Mouse (Mus musculus) neutrophil, adult 5-6 weeks (primary cell): ENCODE results near the gene Actbl2. TPM values are rescaled to one million over a fixed set of nuclear protein-coding genes. Genes with fewer than 3 reads are reported as not detected.

Experiments used
- ATAC-seq: fragments of 151-379, 151-347 bp; 2 replicates; pipeline ENCODE4 v1.8.0; 2017; ENCODE audit warnings: mild to moderate bottlenecking, moderate TSS enrichment; ENCODE audit not compliant: insufficient number of reproducible peaks, poor library complexity, low FRiP score, severe bottlenecking; ENCODE audit errors: extremely low read depth
- total RNA-seq: library from RNA; stranded (forward); fragments of 200-1000 nt; gene quantifications from 2 replicates; pipeline ENCODE4 v1.2.3, GENCODE M21; 2017

Gene Actbl2
- total RNA-seq = not detected in 2 replicates

DNA sequence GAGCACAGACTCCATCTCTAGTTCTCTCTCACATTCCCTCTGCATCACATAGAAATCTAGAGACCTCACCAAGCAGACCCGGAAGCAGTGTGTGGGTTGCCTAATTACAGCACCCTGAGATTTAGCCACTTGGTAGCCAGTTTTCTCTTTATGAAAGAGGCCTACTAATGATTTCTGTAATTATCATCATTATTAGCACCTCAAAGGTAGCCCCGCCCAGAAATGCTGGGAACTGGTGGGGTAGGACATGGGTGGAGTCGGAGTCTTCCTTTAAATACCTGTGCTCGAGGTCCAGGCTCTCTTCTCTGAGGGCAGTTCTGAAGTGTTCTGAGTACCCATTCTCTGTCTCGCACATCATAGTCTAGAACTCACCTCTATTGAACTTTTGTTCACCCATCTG is at the start of gene Actbl2:
Gene Actbl2, plus strand, starts transcription at position 301 of the 400 bp plus-strand sequence.
- ATAC-seq = no peak

DNA sequence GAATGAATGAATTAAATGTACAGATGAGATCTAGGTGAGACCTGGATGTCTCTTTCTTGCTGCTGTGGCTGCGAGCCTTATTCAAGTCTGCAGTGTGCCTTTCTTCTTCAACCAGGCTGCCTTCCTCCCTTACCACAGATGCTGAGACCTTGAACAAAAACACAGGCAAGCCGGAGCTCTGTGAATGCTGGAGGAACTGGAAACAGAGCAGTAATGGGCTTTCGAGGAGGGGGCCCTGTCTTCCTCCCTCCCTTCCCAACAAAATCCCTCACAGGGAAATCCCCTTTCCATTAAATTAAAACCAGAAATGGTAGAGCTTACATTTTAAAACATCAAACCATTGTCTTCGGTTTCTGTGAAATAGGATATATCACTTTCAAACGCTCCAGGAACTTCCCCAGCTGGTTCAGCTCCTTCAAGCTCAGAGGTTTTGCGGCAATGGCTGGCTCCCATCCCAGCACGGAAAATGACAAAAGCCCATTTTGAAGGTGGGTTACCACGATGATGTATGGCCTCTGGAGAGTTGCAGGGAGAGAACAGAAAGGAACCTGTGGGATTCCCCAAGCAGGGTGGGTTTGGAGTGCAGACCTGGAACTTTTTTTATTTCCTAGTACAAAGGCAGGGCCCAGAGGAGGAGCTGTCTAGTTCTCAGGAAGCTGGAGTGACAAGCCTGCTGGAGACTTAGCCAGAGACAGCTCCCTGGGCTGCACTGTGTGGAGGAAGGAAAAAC is 44.0 kb upstream of the Actbl2 start:
- no peak for ATAC-seq

DNA sequence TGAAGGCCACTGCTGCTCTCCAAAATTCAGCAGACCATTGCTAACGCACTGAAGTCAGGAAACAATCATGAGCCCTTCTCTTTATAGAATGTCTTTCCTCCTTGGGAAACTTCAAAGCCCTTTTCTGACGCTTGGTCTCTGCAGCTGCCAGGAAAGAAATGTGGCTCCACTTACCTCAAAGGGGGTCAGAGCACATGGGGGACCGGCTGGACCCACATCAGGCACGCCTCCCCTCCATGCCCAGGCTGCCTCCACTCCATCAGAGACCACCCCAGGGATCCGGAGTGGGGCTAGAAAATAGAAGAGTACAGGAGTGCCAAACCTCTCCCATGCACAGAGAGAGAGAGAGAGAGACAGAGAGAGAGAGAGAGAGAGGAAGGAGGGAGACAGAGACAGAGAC is 26.0 kb upstream of the Actbl2 start:
- ATAC-seq = no peak

DNA sequence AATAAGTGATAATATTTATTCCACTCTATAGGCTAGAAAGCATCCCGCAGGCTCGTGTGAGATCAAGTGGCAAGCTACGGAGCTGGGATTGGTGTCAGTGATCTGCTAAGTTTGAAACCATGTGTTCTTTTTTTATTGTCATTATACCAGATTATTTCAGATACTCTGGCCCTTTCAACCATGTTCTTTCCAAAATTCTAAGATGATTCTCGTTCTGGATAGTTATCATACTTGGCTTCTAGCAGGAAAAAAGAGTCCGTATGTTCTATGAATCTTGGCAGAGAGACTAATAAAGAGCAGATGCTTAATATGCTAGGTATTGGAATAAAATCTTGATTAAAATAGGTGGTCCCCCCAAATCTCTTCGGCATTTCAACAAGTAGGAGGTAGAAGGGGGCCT is 25.3 kb upstream of the Actbl2 start:
- no peak for ATAC-seq

DNA sequence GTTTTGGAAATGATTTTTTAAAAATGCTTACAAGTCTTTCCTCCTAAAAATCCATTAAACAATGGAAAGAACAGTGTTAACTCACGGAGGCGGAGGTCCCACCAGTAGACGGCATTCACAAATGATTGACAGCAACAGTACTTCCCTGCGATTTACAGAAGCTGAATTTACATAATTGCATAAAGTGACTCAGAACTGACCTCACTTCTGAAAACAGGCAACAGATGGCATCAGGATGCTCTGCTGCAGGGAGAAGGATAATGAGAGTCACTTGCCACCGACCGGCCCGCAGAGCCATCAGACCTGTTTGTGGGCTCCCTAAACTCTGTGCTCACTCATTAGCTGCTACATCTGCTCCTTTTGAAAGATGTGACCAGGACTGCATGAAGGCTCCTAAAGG is 22.4 kb upstream of the Actbl2 start:
- ATAC-seq = no peak

DNA sequence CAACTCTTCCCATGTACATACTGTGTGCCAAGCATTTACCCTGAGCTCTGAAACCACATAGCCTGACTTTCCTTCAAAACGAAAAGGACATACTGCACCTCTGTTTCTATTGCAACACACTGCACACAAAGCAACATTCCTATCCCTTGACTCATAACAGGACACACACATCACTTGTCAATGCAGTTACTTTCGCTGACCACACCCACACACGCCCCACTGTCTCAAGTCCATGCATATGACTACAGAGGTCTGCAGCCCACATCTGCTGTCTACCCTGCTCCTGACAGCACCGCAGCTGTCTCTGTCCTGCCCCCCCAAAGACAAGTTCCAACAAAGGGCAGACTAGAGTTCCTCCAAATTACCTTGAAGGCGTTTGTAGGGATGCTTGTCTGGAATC is 21.5 kb upstream of the Actbl2 start:
- ATAC-seq = no peak

DNA sequence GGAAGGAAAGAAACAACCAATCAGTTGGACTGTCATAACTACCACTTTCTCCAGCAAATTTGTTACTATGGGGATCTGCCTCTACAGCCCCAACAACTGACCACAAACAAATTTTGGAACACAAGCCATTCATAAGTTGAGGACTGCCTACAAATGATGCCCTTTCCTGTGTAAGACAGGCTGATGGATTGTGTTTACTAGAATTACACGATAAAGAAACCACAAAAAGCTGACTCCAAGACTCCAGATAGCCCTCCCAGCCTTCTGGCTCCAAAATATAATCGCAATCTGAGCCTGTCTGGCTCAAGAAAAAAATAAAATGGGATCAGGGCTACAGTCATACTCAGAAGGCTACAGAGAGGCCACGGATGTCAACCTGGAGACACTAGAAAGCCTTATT is 20.2 kb upstream of the Actbl2 start:
- ATAC-seq = no peak

DNA sequence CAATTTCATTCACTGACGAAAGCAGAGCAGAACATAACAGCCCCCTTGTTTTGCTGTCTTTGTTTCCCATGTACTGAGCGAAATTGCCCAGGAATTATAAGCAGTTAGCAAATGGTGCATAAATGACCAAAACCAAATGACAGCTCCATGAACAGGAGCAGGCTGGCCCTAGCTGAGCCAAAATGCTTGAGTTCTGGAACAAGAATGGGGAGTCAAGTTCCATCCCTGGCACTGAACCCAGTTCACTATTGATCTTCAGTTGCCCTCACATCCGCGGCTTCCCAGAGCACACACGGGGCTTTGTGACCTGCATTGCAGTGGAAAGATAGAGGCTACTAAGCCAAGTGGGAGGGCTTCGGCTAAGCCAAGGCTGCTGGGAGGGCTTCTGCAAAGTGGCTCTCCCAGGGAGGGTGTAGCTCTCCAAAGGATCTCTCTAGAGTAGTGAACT is 19.1 kb upstream of the Actbl2 start:
- no peak for ATAC-seq

DNA sequence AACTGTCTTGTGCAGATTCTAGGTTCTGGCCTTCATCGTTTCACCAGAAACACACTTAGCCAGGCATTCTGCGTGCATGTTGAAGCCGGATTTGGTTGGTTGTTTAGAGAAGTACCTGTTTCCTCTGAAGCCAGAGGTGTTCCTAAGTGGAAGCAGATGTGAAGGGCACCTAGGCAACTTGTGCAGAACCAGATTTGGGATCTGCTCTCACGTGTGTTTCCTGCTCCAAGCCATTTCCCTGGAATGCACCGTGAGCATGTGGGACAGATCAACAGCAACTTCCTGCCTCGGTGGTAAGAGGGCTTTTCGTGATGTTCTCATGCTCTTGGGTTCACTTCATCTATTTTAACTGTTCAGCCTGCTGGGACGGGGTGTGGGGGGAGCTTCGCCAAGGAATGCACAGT is 18.4 kb upstream of the Actbl2 start:
- ATAC-seq = no peak

DNA sequence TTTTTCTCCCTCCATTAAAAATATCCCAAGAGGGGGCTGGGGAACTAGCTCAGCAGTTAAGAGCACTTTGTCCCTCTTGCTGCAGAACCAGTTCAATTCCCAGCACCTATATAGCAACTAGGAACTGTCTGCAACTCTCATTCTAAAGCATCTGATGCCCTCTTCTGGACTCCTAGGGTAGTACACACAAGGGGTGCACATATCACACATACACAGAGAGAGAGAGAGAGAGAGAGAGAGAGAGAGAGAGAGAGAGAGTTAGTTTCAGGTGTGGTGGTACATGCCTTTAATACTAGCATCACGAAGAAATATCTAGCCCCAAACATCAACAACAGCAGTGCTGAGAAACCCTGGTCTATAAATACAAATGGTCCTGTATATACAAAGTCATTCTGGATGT is 17.5 kb upstream of the Actbl2 start:
- ATAC-seq = no peak

DNA sequence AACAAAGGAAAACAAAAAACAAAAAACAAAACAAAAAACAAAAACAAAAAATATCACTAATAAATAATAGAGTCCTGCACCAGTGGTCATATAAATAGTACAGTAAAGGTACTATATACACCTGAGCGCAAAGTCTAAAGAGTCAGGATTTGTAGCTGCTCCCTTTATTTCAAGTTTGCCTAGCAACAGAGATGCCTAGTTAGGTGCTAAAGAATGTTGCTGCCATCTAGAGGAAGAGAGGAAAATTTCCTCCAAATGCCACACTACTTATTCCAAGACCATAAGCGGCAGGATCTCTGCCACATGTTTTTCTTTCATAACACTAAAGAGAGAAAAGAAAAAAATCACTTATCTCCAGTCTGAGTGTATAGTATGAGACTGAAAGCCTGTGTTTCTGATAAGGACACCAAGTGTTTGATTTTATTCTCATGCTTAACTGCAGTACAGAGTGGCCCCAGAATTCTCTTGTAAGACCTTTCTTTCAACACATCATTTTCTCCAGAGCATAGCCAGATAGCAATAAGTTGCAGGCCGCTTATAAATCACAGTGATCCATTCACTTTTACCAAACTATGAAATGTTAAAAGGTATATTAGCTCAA is 16.8 kb upstream of the Actbl2 start:
- no peak for ATAC-seq

DNA sequence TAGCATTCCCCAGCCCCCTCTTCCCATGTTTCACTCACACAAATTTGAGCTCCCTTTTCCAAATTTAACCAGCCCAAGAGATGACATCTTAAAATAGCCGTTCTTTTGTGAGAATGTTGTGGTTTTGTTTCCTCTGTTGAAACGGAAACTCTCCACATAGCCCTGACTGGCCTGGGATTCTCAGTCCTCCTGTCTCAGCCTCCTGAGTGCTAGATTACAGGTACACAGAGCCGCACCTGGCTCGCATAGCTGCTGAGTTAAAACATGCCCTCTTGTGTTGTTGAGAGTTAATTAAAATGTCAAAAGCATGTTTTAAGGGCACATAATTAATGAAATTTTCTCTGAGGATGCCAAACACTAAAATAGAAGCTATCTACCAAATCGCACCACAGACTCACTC is 3.7 kb upstream of the Actbl2 start:
- no peak for ATAC-seq

DNA sequence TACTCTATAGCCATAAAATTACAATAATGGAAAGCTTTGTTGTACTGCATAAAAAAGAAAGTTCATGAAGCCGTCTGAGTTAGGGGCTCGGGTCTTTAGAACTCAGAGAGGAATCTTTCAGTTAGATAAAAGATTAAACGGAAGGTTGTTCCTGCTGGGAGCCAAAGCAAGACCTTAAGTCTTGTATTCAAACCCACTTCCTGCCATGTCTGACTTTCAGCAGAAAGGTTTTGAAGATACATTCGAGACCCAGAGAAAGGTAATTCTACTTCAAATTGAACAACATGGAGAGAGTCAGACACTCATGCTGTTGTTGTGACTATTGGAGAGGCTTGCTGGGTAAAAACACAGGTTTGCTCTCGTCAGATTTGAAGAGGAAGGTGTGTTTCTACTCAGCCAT is 3.0 kb upstream of the Actbl2 start:
- no peak for ATAC-seq

DNA sequence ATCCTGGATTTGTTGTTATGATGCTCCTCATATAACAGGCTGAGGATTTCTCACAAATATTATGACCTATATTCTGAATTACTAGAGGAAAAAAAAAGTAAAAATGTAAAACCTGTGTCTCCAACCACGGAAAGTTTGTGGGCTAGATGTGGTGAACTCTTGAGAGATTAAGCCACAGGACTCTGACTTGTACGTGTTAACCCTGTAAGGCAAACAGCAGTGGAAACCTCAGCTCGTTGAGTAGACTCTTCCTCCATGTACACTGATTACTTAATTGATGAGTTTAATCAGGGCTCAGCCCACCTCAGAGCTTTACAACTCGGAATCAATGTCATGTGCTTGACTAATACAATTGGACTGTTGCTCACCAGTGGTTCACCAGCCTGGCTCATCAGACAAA is 3.2 kb downstream of the Actbl2 start:
- ATAC-seq = no peak

DNA sequence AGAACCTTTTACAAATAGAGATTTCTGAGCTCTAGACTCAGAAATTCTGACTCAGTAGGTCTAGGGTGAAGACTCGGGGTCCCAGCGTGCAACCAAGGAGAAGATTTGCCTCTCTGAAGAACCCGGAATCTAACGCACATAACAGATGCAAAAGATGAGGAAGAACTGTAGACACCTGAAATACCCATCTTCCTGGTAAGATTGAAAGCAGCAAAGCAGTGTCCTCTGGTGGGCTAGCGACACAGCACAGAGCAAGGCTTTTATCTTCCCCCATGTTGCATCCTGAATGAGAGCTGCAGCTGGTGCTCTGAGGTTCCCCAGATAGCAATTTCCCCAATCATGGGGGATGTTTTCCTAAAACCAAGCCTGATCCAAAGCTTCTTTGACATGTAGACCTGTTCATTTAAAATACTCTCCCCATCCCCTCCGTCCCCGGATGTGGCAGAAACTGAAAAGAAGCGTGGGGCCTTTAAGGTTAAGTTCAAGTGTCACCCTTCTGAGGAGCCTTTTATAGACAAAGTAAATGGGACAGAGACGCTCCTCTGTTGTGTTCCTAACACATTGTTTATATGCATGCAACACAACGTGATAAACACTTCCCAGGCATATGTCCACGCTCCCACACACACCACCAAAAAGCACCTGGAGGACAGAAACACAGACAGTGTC is 3.7 kb downstream of the Actbl2 start:
- ATAC-seq = no peak

DNA sequence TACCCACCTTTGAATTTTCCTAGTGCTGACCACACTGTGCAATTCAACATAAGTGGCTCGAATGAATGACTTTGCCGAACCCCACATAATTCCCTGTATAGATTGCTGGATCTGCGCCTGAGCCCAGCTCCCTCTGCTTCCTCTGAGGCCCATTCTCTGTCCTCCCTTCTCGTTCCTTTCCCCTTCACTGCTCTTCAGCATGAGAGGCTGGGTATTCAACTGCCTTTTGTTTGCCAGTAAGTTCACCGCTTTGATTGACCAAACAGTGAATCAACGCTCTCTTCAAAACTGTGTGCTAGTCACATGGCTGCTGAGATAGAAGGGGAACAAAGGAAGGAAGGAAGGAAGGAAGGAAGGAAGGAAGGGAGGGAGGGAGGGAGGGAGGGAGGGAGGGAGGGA is 4.3 kb downstream of the Actbl2 start:
- ATAC-seq = no peak

DNA sequence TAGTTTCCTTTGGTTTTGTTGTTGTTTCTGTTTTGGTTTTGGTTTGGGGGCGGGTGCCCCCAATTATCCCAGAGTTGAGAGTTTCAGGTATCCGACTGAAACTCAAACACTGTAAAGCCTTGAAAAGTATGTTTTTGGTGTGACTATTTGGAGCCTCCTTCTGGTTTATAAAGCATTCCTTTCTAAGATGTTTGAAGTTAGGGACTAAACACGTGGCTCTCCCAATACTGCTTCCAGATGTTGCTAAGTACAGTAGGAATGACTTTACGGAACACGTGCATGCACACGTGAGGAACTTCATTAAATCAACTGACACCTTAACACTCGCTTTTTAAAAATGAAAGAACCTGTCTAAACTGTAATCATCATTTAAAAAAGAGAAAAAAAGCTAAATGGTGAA is 4.9 kb downstream of the Actbl2 start:
- no peak for ATAC-seq

DNA sequence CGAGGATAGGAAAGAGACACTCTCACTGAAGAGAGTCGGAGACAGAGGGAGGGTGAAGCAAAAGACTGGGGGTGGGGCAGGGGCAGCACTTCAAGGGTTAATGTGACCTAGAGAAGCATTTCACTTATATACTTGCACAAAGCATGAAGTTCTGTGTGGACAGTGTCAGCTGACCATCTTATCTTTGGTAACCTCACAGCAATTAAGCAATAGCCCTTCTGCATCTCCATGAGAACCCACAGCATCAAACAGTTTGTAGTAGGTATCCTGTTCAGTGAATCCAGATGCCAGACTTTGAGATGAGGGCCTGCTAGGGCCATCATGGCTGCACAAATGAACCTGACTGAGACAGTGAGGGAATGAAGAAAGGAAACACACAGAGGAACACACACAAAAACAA is 8.4 kb downstream of the Actbl2 start:
- no peak for ATAC-seq

DNA sequence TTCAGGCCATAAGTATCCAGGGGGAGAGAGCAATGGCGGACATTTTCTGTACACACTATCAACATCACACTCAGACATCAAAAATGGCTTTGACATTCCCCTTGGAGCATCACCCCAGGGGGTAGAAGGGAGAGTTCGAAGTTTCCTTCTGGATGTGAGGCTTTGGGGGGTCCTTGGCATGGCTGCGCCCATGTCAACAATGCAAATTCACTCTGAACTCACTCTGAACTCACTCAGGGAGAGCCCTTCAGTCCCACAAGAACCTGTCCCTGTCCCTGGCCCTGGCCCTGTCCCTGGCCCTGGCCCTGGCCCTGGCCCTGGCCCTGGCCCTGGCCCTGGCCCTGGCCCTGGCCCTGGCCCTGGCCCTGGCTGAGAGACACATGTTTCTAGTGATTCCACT is 8.9 kb downstream of the Actbl2 start:
- ATAC-seq = no peak

DNA sequence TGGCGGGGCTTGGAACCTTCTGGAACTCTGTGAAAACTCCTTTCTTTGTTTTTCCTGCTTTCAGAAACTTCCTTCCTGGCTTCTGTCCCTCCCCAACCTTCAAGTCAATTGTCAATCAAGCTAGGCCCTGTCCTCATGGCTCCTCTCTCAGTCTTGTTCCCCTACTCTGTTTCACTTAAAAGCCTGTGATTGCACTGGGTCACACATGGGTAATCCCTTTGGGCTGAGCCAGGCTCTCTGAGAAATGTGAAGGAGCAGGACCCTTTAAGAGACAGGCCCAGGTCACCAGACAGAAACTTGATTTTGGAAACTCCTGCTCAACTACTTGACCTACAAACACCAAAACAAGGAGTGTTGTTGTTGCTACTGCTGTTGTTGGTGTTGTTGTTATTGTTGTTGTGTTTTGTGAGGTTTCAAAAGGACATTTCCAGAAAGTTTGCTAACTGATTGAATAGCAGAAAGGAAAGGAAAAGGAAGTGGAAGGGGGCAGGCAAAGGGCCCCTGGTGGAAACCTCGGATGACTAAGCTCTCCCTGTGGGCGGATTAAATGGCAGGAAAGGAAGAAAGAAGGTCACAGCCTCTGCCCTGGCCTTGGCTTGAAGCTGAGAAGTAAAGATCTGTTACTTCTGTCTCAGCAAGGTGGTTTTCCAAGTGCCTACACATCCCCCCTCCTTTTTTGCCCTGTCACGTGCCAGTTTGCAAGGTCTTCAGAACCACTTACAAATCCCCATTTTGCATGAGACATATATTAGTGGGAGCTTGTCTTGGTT is 10.6 kb downstream of the Actbl2 start:
- no peak for ATAC-seq
